Mouse (Mus musculus) gastrocnemius, postnatal 25 days (tissue): ENCODE results near the gene Tom1l2. TPM values are rescaled to one million over a fixed set of nuclear protein-coding genes. Genes with fewer than 3 reads are reported as not detected.

Experiments
- DNase-seq: peaks from one replicate; pipeline ENCODE4 v3.0.0; 2022
- total RNA-seq, 2 experiments: library from RNA; stranded (reverse); gene quantifications; 1 replicate in 1 of 2; 2 replicates in 1 of 2; pipeline ENCODE4 v1.2.3; 2021

Tom1l2 gene
- total RNA-seq, 2 experiments from 2014 or later = 45.8 to 54.3 TPM

GRCm38 (mm10) chr11:60305611-60306010, 47.1 kb downstream of the Tom1l2 start:
- DNase-seq = no peak

- DNase-seq = no peak
These were observed 49.2 kb downstream of the Tom1l2 start for GRCm38 (mm10) chr11:60303497-60303896.

- no peak for DNase-seq
These were observed 50.2 kb downstream of the Tom1l2 start for GRCm38 (mm10) chr11:60302354-60303083.

- DNase-seq = no peak
These were observed 51.0 kb downstream of the Tom1l2 start for GRCm38 (mm10) chr11:60301588-60302208.

- DNase-seq = no peak
These were observed 52.4 kb downstream of the Tom1l2 start for GRCm38 (mm10) chr11:60300318-60300717.

- no peak for DNase-seq
These were observed 54.9 kb downstream of the Tom1l2 start for GRCm38 (mm10) chr11:60297772-60298171.

- no peak for DNase-seq
These were observed 57.9 kb downstream of the Tom1l2 start for GRCm38 (mm10) chr11:60294630-60295313.

GRCm38 (mm10) chr11:60293683-60294629, 58.7 kb downstream of the Tom1l2 start:
- DNase-seq = no peak

GRCm38 (mm10) chr11:60292718-60293117, 60.0 kb downstream of the Tom1l2 start:
- peak; percentile 51 for DNase-seq

GRCm38 (mm10) chr11:60288980-60289379, 63.7 kb downstream of the Tom1l2 start:
- no peak for DNase-seq

GRCm38 (mm10) chr11:60286311-60286710, 66.4 kb downstream of the Tom1l2 start:
- DNase-seq = no peak

GRCm38 (mm10) chr11:60280429-60281414, 72.0 kb downstream of the Tom1l2 start:
- no peak for DNase-seq

- no peak for DNase-seq
These were observed 73.2 kb downstream of the Tom1l2 start for GRCm38 (mm10) chr11:60279483-60279882.

GRCm38 (mm10) chr11:60277771-60278170, 74.9 kb downstream of the Tom1l2 start:
- no peak for DNase-seq

- no peak for DNase-seq
These were observed 75.5 kb downstream of the Tom1l2 start for GRCm38 (mm10) chr11:60277164-60277740.

GRCm38 (mm10) chr11:60276408-60277093, 76.2 kb downstream of the Tom1l2 start:
- DNase-seq = no peak

- DNase-seq = no peak
These were observed 79.4 kb downstream of the Tom1l2 start for GRCm38 (mm10) chr11:60273273-60273805.

GRCm38 (mm10) chr11:60268563-60268962, 84.1 kb downstream of the Tom1l2 start:
- DNase-seq = no peak

GRCm38 (mm10) chr11:60265271-60265985, 87.3 kb downstream of the Tom1l2 start:
- DNase-seq = no peak
